Mouse (Mus musculus): ENCODE results near the gene Traf7. TPM values are rescaled to one million over a fixed set of nuclear protein-coding genes. Genes with fewer than 3 reads are reported as not detected.

Traf7 gene
- polyA plus RNA-seq, 1 experiment from 2014 or later: 42.6 TPM

DNA sequence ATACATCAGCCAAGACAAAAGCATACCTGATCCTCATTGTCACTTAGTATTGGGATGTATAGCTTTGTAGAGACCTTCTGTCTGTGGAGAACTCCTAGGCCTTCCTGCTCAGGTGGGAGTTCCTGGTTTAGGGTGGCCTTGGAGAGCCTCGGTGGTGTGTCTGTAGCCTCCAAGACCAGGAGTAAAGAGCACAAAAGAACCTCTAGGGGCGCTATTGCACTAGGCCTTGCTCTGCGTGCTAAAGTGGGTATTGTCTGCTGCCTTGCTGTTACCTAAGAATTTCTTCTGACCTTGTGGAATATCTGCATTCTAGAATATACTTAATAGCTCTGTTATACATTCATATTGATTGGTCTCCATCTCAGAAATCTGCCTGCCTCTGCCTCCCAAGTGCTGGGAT is 12.6 kb upstream of the Traf7 start:
- TF ChIP-seq CTCF (IDR thresholded peaks at IDR 0.05; ENCODE audit: low read depth) (peak; percentile 85), EP300 (optimal IDR thresholded peaks at IDR 0.05) (no peak)
- 13% methylated on average over 3 of the region's 3 CpGs for WGBS
- no peaks in the 10 kb centered on the region for H3K4me1 ChIP-seq (replicated peaks; ENCODE audit: control insufficient read depth, insufficient read depth)
- no peak overlapping the region for H3K4me2 ChIP-seq (replicated peaks; ENCODE audit: low read depth)
- H3K27ac ChIP-seq (replicated peaks): no peak overlapping the region
- no peaks in the 10 kb centered on the region for H3K9me3 ChIP-seq (ENCODE audit: control insufficient read depth, low read length)
- no peak overlapping the region for H3K9ac ChIP-seq (ENCODE audit: low read length)
- no peaks in the 10 kb centered on the region for H3K36me3 ChIP-seq (ENCODE audit: control insufficient read depth, insufficient read depth, low read length)
- ATAC-seq (ENCODE audit: low FRiP score, low TSS enrichment) (peak; percentile 45; the same call in 1 of the 2 replicates), DNase-seq (ENCODE audit: low spot score) (peak; percentile 50)
- no peak overlapping the region for H3K4me3 ChIP-seq (ENCODE audit: low read depth, low read length)
- H3K27me3 ChIP-seq (ENCODE audit: control insufficient read depth, insufficient read depth, low read length): no peaks in the 10 kb centered on the region

DNA sequence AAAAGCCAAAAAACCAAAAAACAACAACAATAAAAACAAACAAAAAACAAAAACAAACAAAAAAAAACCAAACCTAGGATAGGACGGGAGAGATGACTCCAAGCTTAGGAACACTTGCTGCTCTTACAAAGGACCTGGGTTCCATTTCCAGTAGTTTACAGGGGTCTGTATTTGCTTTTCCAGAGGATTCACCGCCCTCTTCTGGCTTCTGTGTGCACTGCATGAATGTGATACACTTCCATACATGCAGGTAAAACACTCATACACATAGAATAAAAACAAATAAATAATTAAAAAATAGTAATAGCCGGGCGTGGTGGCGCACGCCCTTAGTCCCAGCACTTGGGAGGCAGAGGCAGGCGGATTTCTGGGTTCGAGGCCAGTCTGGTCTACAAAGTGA is 11.2 kb upstream of the Traf7 start:
- H3K4me3 ChIP-seq (ENCODE audit: low read depth, low read length): no peak overlapping the region
- no peaks in the 10 kb centered on the region for H3K27me3 ChIP-seq (ENCODE audit: control insufficient read depth, insufficient read depth, low read length)
- H3K4me2 ChIP-seq (replicated peaks; ENCODE audit: low read depth): no peak overlapping the region
- TF ChIP-seq CTCF (IDR thresholded peaks at IDR 0.05; ENCODE audit: low read depth): peak; percentile 71
- TF ChIP-seq EP300 (optimal IDR thresholded peaks at IDR 0.05): no peak
- H3K9ac ChIP-seq (ENCODE audit: low read length): no peak overlapping the region
- no peaks in the 10 kb centered on the region for H3K9me3 ChIP-seq (ENCODE audit: control insufficient read depth, low read length)
- ATAC-seq (ENCODE audit: low FRiP score, low TSS enrichment): no peak
- no peak overlapping the region for H3K27ac ChIP-seq (replicated peaks)
- DNase-seq (ENCODE audit: low spot score): no peak
- no peaks in the 10 kb centered on the region for H3K36me3 ChIP-seq (ENCODE audit: control insufficient read depth, insufficient read depth, low read length)
- 64% methylated on average over 8 of the region's 8 CpGs for WGBS
- H3K4me1 ChIP-seq (replicated peaks; ENCODE audit: control insufficient read depth, insufficient read depth): no peaks in the 10 kb centered on the region

DNA sequence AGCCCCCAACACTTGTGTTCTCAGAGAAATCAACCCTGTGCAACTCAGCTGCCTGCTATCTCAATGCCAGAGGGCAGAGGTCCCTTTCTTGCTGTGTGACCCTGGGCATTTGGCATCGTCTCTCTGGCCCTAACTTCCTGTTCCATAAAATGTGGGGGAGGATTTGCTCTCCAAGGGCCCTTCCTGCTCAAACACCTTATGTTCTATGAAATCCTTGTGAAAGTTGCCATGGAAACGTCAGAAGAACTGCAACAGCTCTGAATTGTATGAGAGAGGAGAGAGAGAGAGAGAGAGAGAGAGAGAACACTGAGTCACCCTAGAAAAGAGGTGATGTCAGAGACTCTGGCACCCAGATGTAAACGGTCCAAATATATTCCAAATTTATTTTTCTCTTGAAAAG is 9.8 kb upstream of the Traf7 start:
- no peak overlapping the region for H3K9ac ChIP-seq (ENCODE audit: low read length)
- no peak overlapping the region for H3K4me3 ChIP-seq (ENCODE audit: low read depth, low read length)
- WGBS: 25% methylated on average over 3 of the region's 3 CpGs
- no peak for TF ChIP-seq EP300 (optimal IDR thresholded peaks at IDR 0.05)
- no peak for TF ChIP-seq CTCF (IDR thresholded peaks at IDR 0.05; ENCODE audit: low read depth)
- H3K36me3 ChIP-seq (ENCODE audit: control insufficient read depth, insufficient read depth, low read length): no peaks in the 10 kb centered on the region
- no peak overlapping the region for H3K27ac ChIP-seq (replicated peaks)
- H3K9me3 ChIP-seq (ENCODE audit: control insufficient read depth, low read length): no peaks in the 10 kb centered on the region
- H3K27me3 ChIP-seq (ENCODE audit: control insufficient read depth, insufficient read depth, low read length): no peaks in the 10 kb centered on the region
- no peak for DNase-seq (ENCODE audit: low spot score)
- no peak overlapping the region for H3K4me2 ChIP-seq (replicated peaks; ENCODE audit: low read depth)
- no peak for ATAC-seq (ENCODE audit: low FRiP score, low TSS enrichment)
- no peaks in the 10 kb centered on the region for H3K4me1 ChIP-seq (replicated peaks; ENCODE audit: control insufficient read depth, insufficient read depth)

DNA sequence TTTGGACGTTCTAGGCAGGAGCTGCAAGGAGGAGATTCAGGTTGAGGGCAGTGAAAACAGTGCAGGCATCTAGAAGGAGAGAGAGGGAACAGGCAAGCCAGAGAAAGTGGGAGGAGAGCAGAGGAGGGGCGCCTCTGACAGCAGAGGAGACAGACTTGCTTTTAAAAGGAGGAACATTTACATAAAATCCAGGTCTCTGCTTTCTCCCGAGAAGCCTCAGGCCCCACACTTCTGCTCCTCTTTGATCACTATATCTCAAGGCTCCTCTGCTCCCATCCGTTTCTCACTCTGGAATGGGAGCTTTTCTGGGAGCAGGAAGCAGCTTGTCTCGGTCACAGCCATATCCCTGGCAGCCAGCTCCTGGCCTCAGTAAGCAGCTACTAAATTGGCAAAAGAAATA is 7.6 kb upstream of the Traf7 start:
- Histone ChIP-seq H3K9me3 (ENCODE audit: control insufficient read depth, low read length) (no peaks in the 10 kb centered on the region), H3K36me3 (ENCODE audit: control insufficient read depth, insufficient read depth, low read length) (no peaks in the 10 kb centered on the region; the same call in 1 of the 2 replicates), H3K27ac (replicated peaks) (0 out of 2 replicates have a peak overlapping the region, but pooled peaks have one; percentile 18), H3K4me2 (replicated peaks; ENCODE audit: low read depth) (no peak overlapping the region), H3K9ac (ENCODE audit: low read length) (no peak overlapping the region), H3K4me1 (replicated peaks; ENCODE audit: control insufficient read depth, insufficient read depth) (no peaks in the 10 kb centered on the region), H3K4me3 (ENCODE audit: low read depth, low read length) (no peak overlapping the region), H3K27me3 (ENCODE audit: control insufficient read depth, insufficient read depth, low read length) (no peaks in the 10 kb centered on the region)
- DNase-seq (ENCODE audit: low spot score) (no peak), ATAC-seq (ENCODE audit: low FRiP score, low TSS enrichment) (no peak)
- WGBS: 41% methylated on average over 5 of the region's 5 CpGs
- TF ChIP-seq CTCF (IDR thresholded peaks at IDR 0.05; ENCODE audit: low read depth) (no peak), EP300 (optimal IDR thresholded peaks at IDR 0.05) (no peak)

DNA sequence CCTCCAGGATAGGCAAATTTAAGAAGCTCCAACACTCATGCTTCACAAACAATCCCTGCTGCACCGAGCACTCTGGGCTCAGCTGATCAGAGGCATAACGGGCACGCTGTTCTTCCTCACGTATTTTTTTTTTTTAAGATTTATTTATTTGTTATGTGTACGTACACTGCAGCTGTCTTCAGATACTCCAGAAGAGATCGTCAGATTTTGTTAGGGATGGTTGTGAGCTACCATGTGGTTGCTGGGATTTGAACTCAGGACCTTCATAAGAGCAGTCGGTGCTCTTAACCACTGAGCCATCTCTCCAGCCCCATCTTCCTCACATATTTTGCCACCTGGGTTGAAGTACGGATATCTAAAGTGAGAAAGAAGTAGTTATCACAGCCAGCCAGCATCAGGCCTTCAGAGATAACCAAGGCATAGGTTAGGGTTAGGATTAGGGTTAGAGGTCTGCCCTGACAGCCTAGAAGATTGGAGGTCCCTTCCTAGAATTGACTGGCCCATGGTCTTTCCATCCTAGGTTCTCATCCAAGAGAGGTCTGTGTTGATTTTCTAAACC is 6.5 kb upstream of the Traf7 start, which contains the start of gene Rab26:
Gene Rab26 (minus strand): TSS at position 51 of the 559 bp plus-strand sequence.
- 89% methylated on average over 8 of the region's 8 CpGs for WGBS
- Histone ChIP-seq H3K9me3 (ENCODE audit: control insufficient read depth, low read length) (no peaks in the 10 kb centered on the region), H3K27me3 (ENCODE audit: control insufficient read depth, insufficient read depth, low read length) (no peaks in the 10 kb centered on the region), H3K9ac (ENCODE audit: low read length) (peak within 1 kb of the TSS; percentile 50), H3K4me2 (replicated peaks; ENCODE audit: low read depth) (peak within 1 kb of the TSS; percentile 68), H3K36me3 (ENCODE audit: control insufficient read depth, insufficient read depth, low read length) (peaks cover 3% of the 10 kb centered on the region; the same call in 1 of the 2 replicates), H3K4me3 (ENCODE audit: low read depth, low read length) (peak within 1 kb of the TSS; percentile 33), H3K27ac (replicated peaks) (no peak within 1 kb of the TSS), H3K4me1 (replicated peaks; ENCODE audit: control insufficient read depth, insufficient read depth) (peaks cover 9% of the 10 kb centered on the region)
- TF ChIP-seq EP300 (optimal IDR thresholded peaks at IDR 0.05): no peak
- no peak for TF ChIP-seq CTCF (IDR thresholded peaks at IDR 0.05; ENCODE audit: low read depth)
- DNase-seq (ENCODE audit: low spot score): no peak
- no peak for ATAC-seq (ENCODE audit: low FRiP score, low TSS enrichment)

Measured in stomach, postnatal 0 days (tissue).